Mouse (Mus musculus): ENCODE results near the gene Gm42957.
"Not testable (repeated sequence)": the region's sequence is repeated elsewhere in the genome, so short reads cannot be mapped to it uniquely, and the experiment has no call there.

The Gm42957 gene

DNA sequence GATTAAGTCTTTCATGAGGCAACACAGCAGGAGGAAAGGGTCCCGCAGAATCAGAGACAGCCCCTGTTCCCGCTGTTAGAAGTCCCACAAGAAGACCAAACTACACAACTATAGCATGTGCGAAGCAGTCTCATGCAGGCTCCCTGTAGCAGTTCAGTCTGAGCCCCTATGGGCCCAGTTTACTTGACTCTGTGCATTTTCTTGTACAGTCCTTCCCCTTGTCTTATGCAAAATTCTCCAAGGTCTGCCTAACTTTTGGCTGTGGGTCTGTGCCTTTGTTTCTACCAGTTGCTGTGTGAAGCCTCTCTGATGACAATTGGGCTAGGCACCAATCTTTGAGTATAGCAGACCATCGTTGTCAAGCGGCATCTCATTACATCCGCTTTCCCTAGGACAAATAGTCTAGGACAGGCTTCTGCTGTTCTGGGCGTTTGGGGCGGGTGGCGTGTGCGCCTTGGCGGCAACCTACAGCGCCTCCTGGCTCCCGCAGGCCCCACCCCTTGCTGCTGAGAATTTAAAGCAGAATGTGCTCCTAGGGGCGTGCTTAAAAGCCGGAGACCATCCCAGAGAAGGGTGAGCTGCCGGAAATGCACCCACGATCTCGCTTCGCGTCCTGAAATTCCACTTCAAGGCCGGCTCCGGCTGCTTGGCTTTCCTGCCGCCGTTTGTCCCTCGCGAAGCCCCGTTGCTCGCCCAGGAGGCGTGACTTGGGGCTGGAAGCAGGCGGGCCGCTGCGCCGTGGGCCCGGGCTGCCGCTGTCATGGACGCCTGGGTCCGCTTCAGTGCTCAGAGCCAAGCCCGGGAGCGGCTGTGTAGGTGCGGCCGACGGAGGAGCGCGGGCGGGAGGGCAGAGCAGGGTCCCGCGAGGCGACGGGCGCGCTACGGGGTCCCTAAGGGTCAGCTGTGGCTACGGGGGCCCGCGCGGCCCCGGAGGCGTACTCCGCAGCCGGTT lies at the start of gene Gm42957, which contains the start of gene Pex11b:
Gene Gm42957 (plus strand): TSS at position 547 of the 952 bp plus-strand sequence.
Gene Pex11b (plus strand): TSS at position 449 of the 952 bp plus-strand sequence.
- DNase-seq, result peak; percentile 86

DNA sequence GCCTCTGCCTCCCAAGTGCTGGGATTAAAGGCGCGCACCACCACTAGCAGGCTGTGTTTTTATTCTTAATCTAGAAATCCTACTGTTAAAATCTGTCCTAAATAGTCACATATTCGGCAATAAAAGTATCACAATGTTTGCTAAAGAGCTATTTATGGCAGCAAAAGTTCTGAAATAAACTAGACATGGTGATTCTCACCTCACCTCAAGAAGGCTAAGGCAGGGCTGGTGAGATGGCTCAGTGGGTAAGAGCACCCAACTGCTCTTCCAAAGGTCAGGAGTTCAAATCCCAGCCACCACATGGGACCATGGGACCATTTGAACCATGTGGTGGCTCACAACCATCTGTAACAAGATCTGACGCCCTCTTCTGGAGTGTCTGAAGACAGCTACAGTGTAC lies 44.6 kb upstream of the Gm42957 start:
- DNase-seq, result no peak

DNA sequence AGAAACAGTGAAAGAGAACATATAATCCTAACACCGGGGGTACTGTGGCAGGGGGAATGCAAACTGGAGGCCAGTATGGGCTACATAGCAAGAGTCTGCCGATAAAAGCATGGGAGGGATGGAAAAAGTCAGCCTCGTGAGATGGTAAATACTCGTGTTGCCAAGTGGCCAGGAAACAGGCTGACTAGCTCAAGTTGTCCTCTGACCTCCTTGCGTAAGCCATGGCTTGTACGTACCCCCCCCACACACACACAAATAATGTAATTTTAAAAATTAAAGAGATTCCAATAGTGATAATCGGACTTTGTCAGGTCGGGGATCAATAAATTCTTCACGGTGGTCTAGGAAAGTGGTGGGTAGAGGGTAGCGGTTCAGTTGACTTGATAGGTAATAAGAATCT lies 41.9 kb upstream of the Gm42957 start:
- DNase-seq, result peak; percentile 41

DNA sequence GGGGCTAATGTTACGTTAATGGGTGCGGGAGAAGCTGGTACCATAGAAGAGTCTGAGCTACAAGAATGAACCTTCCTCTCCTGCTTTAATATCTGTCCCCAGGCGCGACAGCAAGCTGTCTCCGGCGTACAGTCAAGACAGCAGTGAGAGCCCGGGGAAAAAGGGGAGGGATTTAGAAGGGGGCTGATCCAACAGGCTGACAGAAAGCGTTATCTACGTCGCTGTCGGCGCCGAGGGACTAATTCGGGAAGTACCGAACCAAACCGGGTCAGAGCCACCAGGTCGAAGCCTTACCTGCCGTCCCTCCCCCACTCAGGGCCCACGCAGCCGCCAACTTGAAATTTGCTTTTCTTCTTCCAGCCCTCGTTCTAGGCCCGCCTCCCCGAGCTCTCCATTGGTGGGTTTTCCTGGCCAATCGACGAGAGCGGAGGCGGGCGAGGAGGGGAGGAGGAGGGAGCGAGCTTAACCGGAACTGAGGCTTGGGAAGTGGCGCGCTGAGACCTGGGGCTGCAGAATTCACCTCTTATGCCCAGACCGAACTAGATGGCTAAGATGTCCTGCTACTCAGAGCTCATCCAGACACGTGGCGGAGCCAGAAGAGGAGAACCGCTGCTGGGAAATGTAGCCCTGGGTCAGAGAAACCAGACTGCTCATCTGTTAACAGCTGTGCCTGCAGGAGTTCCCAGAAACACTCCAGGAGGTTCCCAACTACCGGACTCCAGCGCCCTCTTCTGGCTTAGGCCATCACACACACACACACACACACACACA lies 41.3 kb upstream of the Gm42957 start, which contains the start of gene Polr3gl:
Gene Polr3gl (minus strand): TSS at position 392 of the 771 bp plus-strand sequence.
- DNase-seq, result peak; percentile 95

DNA sequence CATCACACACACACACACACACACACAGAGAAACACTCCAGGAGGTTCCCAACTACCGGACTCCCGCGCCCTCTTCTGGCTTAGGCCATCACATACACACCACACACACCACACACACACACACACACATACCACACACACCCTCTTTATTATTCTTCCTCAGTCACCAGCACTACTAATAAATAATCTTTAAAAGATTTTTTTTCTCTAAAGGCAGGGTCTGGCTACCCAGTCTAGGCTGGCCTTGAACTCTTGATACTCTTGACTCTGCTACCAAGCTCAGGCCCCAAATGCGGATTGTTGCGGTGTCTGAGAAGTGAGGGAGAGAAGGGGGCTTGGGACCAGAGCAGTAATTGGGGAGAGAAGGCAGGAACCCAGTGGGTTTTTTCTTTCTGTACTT lies 40.4 kb upstream of the Gm42957 start:
- no peak for DNase-seq

DNA sequence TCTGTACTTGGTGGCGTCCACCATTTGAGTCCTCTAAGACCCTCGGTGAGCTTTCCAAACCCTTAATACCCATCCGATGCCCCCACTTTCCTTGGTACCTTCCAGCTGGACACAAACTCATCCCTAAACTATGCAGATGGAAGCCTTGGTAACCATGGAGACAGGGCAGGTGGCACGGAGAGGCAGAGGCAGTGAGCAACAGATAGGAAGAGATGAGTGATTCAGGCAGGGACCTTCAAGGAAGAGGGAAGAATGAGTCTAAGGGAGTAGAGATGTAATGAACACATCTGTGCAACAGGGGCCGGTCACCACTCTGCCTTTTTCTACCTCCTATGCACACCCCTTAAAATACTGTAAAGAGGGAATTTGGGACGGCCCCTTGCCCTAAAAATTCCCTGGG lies 39.6 kb upstream of the Gm42957 start:
- DNase-seq, result no peak

DNA sequence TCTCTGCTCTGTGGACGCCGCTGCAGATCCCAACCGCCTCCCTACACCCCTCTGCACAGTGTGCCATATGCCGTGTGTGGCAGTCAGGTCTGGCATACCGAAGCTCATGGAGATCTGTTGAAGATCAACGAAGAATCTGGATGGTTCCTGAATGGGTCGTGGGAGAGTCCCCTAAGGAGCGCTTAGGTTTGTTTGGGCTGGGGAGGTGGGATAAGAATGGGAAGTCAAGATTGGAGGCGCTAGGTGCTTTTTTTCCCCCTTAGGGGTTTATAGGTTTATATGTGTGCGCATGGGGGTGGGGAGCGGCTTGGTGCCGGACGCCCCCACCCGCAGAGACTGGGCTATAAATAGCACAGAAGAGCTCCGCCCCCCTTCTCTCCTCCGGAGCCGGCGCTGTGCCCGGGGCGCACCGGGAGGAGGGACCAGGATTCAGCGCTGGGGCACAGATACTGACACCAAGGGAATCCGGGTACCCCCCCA lies 39.0 kb upstream of the Gm42957 start, which contains the start of gene Ankrd34a:
Gene Ankrd34a (plus strand): TSS at position 409 of the 480 bp plus-strand sequence.
- DNase-seq, result peak; percentile 40

DNA sequence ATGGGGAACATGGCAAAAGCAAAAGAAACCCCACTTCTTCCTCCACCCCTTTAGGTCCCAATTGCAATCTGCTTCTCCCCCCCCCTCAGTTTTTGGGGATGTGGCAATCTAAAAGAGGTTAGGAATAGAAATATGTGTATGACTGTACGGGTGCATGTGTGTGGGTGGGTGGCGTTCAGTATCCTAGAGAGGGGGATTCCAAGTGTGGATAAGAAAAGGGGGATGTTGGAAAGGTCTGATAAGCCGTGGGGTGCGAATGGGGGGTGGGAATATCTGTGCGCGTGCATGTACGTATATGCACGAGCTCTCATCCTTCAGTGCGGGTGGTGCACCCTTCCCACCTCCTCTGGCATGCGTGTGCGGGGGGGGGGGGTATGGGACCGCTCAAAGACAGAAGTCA lies 38.4 kb upstream of the Gm42957 start:
- no peak for DNase-seq

DNA sequence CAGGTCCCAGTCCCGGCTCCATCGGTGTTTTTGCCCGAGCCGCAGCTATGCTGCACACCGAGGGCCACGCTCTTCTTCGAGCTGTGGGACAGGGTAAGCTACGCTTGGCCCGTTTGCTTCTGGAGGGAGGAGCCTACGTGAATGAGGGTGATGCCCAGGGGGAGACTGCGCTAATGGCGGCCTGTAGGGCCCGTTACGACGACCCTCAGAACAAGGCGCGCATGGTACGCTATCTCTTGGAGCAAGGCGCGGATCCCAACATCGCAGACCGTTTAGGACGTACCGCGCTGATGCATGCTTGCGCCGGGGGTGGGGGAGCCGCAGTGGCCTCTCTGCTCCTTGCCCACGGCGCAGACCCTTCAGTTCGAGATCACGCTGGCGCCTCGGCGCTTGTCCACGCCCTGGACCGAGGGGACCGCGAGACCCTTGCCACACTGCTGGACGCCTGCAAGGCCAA lies 37.8 kb upstream of the Gm42957 start:
- DNase-seq, result no peak

DNA sequence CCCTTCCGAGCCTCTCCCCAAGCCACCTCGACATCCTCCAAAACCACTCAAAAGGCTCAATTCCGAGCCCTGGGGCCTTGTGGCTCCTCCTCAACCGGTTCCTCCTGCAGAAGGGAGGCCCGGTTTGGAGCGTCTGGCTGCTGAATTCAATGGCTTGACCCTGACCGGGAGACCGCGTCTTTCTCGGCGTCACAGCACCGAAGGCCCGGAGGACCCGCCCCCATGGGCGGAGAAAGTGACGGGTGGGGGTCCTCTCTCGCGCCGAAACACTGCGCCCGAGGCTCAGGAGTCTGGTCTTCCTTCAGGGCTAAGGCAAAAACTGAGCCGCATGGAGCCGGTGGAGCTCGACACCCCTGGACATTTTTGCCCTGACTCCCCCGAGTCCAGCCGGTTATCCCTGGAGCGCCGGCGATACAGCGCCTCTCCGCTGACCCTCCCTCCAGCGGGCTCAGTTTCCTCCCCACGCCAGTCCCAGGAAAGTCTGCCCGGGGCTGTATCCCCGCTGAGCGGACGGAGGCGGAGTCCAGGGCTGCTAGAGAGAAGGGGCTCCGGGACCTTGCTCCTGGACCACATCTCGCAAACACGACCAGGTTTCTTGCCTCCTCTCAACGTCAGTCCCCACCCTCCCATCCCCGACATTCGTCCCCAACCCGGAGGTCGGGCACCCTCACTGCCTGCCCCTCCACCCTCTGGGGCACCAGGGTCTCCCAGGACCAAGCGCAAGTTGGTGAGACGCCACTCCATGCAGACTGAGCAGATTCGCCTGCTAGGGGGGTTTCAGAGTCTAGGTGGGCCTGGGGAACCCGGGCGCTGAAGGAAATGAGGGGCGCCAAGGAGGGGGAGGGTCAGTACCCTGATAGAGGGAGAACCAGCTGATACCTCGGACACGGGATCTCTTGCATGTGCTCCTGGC lies 36.9 kb upstream of the Gm42957 start:
- DNase-seq, result peak; percentile 63

DNA sequence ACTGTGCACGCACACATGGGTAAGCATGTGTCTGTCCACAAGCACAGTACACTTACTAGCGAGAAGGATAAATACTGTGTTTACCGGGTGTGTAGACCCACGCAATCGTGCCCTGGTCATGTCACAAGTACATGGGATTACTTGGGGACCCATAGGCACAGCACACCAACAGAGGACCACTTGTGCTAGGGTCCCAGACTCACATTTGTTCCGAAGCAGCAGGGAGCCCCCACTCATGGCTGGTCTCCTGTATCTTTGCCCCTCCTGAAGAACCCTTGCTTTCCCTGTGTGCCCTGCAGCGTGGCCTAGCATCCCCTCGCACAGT lies 36.2 kb upstream of the Gm42957 start:
- DNase-seq, result no peak

DNA sequence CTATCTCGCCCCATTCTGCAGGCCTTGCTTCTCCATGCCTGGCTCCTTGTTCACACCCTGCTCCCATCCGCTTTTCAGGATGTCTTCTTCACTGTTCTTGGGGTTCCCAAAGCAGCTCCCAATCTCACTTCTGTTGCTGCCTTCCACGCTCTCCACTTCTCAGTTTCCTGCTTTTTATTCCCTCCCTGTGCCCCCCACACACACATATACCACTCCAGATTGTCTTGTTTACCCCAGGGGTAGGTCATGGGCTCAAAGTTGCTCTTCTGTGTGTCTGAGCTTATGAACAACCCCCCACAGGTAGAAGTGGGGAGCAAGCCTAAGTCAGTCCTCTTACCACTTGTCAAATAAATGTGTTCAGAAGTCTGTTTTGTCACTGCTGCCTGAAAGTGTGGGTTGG lies 35.9 kb upstream of the Gm42957 start:
- DNase-seq, result no peak

DNA sequence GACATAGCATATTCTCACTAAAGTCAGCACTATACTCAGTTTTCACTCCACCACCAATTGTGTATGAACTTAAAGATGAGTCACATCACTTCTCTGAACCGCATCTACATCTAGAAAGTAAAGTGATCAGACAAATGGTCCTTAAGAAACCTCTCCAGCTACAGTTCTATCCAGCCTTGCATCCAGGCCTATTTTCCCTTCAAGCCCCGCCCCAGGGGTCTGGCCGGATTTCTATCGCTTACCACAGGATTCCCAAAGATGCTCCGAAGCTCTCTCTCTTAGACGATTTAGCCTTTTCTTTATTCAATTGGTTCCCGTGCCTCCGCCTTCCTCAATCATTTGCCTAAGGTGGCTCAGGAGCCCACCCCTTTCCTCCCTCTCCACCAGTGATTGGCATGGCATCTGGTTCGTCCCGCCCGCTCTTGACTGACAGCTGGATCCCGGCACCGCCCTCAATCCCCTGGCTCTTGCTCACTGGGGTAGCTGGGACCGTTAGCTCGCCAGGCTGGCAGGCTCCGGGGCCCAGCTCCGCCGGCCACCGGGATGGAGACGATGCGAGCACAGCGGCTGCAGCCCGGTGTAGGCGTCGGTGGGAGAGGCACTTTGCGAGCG lies 34.5 kb upstream of the Gm42957 start, which contains the start of gene Lix1l:
Gene Lix1l (plus strand): TSS at position 511 of the 612 bp plus-strand sequence.
- DNase-seq, result peak; percentile 91

DNA sequence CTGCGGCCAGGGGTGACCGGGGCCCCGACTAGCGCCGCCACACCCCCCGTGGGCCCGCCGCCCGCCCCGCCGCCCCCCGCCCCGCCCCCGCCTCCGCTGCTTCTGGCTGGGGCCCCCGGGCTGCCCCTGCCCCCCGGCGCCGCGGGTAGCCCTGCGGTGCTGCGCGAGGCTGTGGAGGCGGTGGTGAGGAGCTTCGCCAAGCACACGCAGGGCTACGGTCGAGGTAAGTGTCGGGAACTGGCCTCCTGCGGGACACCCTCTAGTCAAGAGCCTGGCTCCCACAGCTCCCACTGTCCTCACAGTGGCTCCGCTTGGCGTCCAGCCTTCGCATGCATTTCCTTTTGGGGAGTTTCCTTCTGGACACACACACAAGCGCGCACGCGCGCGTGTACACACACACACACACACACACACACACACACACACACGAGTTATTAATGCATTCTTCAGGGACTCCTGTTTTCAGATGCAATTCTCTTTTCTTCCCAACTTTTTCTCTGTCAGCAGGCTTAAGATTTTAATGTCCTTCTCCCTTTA lies 34.0 kb upstream of the Gm42957 start:
- peak; percentile 75 for DNase-seq

DNA sequence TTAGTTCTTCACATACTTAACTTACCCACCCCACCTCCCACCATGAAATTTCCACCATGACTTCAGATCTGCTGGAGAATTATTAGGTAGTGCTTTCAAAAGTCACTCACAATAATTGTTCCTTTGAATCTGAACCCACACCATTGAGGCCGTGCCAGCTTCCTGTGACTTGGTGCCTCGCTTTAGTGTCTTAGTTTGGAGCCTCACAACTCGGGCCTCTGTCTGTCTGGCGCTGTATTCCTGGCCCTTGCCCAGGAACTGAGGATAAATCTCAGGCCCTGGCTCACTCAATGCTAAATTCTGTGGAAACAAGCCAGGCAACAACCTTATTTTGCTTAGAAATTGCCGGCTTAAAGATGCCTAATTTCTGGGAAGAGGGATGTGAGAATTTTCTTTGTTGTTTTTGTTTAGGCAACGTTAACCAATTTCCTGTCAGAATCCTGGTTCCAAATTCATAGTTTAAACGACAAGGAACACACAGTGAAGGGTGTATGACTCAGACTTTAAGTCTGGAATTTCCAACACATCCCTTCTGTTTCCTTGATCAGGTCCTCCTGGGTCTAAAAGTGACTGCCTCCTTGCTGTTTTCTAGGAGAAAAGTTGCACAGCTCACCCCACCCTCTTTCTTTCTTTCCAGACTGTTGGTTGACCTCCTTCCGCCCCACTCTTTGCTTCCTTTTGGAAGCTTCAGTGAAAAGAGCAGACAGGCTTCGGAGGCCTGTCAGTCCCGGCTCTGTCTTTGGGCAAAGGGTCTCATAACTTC lies 33.2 kb upstream of the Gm42957 start:
- DNase-seq, result peak; percentile 49

DNA sequence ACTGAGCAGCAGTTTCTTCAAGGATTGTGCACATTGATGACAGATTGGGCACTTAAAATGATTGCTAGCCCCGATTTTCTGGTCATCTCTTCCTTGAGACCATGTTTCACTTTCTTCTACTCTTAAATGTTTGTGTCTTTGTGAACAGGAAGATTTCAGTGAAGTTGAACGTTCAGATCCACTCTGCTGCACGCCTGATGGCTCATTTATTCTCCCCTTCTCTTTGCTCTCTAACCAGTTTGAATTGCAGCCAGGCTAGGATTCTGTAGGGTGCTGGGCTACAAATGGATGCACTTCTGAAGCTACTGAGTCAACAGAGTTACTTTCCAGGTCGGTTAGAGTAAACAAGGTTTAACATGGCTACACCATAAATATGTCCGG lies 32.6 kb upstream of the Gm42957 start:
- no peak for DNase-seq

DNA sequence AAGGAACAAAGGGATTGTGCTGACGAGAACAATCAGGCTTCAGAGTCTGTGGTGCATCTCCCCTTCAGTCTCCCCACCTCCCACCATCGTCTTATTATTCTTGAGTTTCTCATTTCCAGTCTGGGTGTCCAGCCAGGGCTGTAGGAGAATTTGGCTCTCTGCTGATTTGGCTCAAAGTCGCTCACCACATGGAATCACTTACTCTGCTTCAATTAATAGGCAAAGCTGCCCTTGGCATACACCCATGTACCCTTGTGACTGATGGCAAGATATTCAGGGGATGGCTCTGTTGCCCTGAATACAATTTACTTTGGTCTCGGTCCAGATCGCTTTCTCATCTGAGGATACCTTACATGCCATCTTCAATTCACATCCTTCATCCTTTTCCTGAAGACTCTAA lies 32.0 kb upstream of the Gm42957 start:
- no peak for DNase-seq

DNA sequence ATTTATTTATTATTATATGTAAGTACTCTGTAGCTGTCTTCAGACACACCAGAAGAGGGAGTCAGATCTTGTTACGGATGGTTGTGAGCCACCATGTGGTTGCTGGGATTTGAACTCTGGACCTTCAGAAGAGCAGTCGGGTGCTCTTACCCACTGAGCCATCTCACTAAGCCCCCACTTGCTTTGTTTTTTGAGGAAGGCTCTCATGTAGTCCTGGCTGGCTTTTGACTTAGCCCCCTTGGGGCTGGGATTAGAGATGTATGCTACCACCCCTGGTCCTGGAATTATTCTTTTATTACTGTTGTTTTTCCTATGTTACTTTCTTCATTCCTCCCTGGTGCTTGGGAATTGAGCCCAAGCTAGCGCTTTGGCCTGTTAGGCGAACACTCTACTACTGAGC lies 29.3 kb upstream of the Gm42957 start:
- not testable (repeated sequence) for DNase-seq

DNA sequence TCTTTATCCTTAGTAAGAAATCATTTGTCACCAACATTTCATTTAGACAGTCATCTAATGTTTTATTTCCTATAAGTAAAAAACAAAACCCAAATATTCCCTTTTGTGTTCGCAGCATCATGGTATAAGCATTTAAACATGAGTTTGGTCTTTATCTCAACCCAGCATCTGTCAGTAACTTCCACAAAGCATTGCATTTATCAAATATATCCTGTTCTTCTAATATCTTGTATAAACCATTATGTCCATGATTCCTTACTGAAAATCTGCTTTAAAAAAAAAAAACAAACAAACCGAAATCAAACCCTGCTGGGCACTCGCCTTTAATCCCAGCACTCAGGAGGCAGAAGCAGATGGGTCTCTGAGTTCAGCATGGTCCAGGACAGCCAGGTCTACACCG lies 28.7 kb upstream of the Gm42957 start:
- DNase-seq, result no peak

DNA sequence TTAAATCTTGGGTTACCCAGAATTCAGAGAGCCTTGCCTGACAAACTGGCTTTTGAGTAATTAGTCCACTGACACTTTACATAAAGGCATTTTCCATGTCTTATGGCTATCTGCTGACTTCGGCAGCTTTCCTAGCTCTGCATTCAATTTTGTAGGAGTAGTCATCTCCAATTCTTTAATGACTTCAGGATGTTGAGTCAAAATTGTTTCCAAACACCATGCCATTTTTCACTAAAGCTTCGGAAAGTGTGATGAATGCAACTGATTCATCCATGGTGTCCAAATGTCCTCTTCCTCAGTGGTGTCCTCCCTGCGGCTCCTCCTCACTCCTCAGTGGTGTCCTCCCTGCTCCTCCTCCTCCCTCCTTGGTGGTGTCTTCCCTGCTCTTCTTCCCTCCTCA lies 17.3 kb upstream of the Gm42957 start:
- no peak for DNase-seq

DNA sequence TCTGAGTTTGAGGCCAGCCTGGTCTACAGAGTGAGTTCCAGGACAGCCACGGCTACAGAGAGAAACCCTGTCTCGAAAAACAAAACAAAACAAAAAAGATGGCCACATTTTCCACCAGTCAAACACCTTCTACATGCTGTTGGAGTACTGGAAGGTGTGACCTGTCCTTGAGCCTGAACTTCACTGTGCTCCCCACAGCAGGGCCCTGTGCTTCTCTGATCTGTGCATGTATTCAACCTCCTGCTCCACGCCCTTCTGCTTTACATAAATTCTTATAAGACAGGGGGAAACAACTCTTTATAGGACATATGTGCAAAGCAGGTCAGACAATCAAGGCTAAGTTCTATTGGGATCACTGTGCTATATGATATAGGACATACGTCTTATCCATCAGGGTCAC lies 12.1 kb upstream of the Gm42957 start:
- DNase-seq, result no peak
